Mouse (Mus musculus) MEL (cell line): ENCODE data around the gene Zfp174. TPM values are rescaled to one million over a fixed set of nuclear protein-coding genes. Genes with fewer than 3 reads are reported as not detected.

ENCODE experiments used
- DNase-seq: peaks from one replicate; pipeline ENCODE4 v3.0.0; 2011; ENCODE audit warnings: low read depth, low spot score
- H3K27ac ChIP-seq: 2 replicates; pipeline ENCODE4 v1.5.1; 2012; ENCODE audit warnings: low read depth, mild to moderate bottlenecking, control low read depth, low read length, moderate library complexity; ENCODE audit not compliant: control insufficient read depth
- H3K27me3 ChIP-seq, 2 experiments: fragments of 150-350 bp in 1 of 2; sonication (generic) in 1 of 2; 2 replicates each; pipeline ENCODE4 v1.6.1; 2012; ENCODE audit warnings: low read length in 2 of 2, mild to moderate bottlenecking in 2 of 2, improper control_type of control experiment in 1 of 2, moderate library complexity in 1 of 2; ENCODE audit not compliant: insufficient read depth in 2 of 2, control insufficient read depth in 1 of 2
- H3K36me3 ChIP-seq, 2 experiments: 2 replicates each; pipeline ENCODE4 v1.6.1; 2012 to 2014; ENCODE audit warnings: low read length in 2 of 2, improper control_type of control experiment in 1 of 2, inconsistent platforms in 1 of 2, mild to moderate bottlenecking in 1 of 2; ENCODE audit not compliant: insufficient read depth in 2 of 2, control insufficient read depth in 1 of 2
- H3K4me1 ChIP-seq, 2 experiments: fragments of 150-350 bp in 1 of 2; sonication (generic) in 1 of 2; 2 replicates each; pipeline ENCODE4 v1.6.1; 2012; ENCODE audit warnings: low read length in 2 of 2, improper control_type of control experiment in 1 of 2, mild to moderate bottlenecking in 1 of 2; ENCODE audit not compliant: insufficient read depth in 2 of 2, control insufficient read depth in 1 of 2
- H3K4me3 ChIP-seq, 2 experiments: fragments of 150-350 bp in 1 of 2; sonication (generic) in 1 of 2; 2 replicates each; pipeline ENCODE4 v1.5.1; 2012; ENCODE audit warnings: low read depth in 2 of 2, low read length in 2 of 2, mild to moderate bottlenecking in 2 of 2, moderate library complexity in 2 of 2, control low read depth in 1 of 2, improper control_type of control experiment in 1 of 2; ENCODE audit not compliant: control insufficient read depth in 1 of 2, insufficient read depth in 1 of 2
- H3K79me2 ChIP-seq: 2 replicates; pipeline ENCODE4 v1.6.1; 2012; ENCODE audit warnings: mild to moderate bottlenecking, low read length, moderate library complexity; ENCODE audit not compliant: control insufficient read depth, poor library complexity, insufficient read depth
- H3K9ac ChIP-seq: 2 replicates; pipeline ENCODE4 v1.6.1; 2012; ENCODE audit warnings: low read depth, mild to moderate bottlenecking, control low read depth, low read length, moderate library complexity; ENCODE audit not compliant: control insufficient read depth, poor library complexity, severe bottlenecking
- H3K9me3 ChIP-seq: fragments of 150-350 bp; sonication (generic); replicated peaks from 2 replicates; pipeline ENCODE4 v1.6.1; 2012; ENCODE audit warnings: mild to moderate bottlenecking, low read length, improper control_type of control experiment, moderate library complexity; ENCODE audit not compliant: insufficient read depth
- BHLHE40 ChIP-seq: IDR thresholded peaks from 2 replicates; pipeline ENCODE4 v1.6.1; 2012; ENCODE audit warnings: low read depth, mild to moderate bottlenecking, inconsistent platforms, low read length, improper control_type of control experiment, borderline replicate concordance
- CTCF ChIP-seq, 3 experiments: IDR thresholded peaks in 2 of 3; conservative IDR thresholded peaks in 1 of 3; 2 replicates each; pipeline ENCODE4 v1.5.1; 2011 to 2012; ENCODE audit warnings: low read length in 3 of 3, low read depth in 2 of 3, mild to moderate bottlenecking in 2 of 3, improper control_type of control experiment in 1 of 3, inconsistent platforms in 1 of 3, mixed read lengths in 1 of 3, moderate library complexity in 1 of 3; ENCODE audit not compliant: control insufficient read depth in 1 of 3, insufficient read depth in 1 of 3, poor library complexity in 1 of 3, severe bottlenecking in 1 of 3
- ELF1 ChIP-seq: IDR thresholded peaks from 2 replicates; pipeline ENCODE4 v1.6.1; 2014; ENCODE audit warnings: low read depth, mild to moderate bottlenecking, inconsistent platforms, low read length, improper control_type of control experiment, moderate library complexity
- EP300 ChIP-seq, 2 experiments: IDR thresholded peaks; 2 replicates each; pipeline ENCODE4 v1.6.1; 2011; ENCODE audit warnings: improper control_type of control experiment in 2 of 2, low read length in 2 of 2, low read depth in 1 of 2, mild to moderate bottlenecking in 1 of 2
- GABPA ChIP-seq: IDR thresholded peaks from 2 replicates; pipeline ENCODE4 v1.6.1; 2012; ENCODE audit warnings: low read depth, mild to moderate bottlenecking, inconsistent platforms, low read length, improper control_type of control experiment, moderate library complexity
- GATA1 ChIP-seq: IDR thresholded peaks from 2 replicates; pipeline ENCODE4 v1.6.1; 2011; ENCODE audit warnings: low read depth, low read length, improper control_type of control experiment
- HCFC1 ChIP-seq: IDR thresholded peaks from 2 replicates; pipeline ENCODE4 v1.6.1; 2012; ENCODE audit warnings: low read depth, mild to moderate bottlenecking, inconsistent platforms, low read length, improper control_type of control experiment, moderate library complexity
- KAT2A ChIP-seq: conservative IDR thresholded peaks from 2 replicates; pipeline ENCODE4 v1.6.1; 2012; ENCODE audit warnings: low read depth, low read length, improper control_type of control experiment, inconsistent platforms
- MEF2A ChIP-seq: IDR thresholded peaks from 2 replicates; pipeline ENCODE4 v1.6.1; 2014; ENCODE audit warnings: low read depth, mild to moderate bottlenecking, inconsistent platforms, low read length, improper control_type of control experiment; ENCODE audit not compliant: poor library complexity, insufficient replicate concordance, severe bottlenecking; ENCODE audit errors: extremely low read depth
- MYB ChIP-seq: IDR thresholded peaks from 2 replicates; pipeline ENCODE4 v1.6.1; 2011; ENCODE audit warnings: mild to moderate bottlenecking, low read depth, low read length, improper control_type of control experiment
- MYC ChIP-seq: IDR thresholded peaks from 2 replicates; pipeline ENCODE4 v1.6.1; 2011; ENCODE audit warnings: low read depth, mild to moderate bottlenecking, low read length, improper control_type of control experiment, moderate library complexity
- RAD21 ChIP-seq: IDR thresholded peaks from 2 replicates; pipeline ENCODE4 v1.6.1; 2011; ENCODE audit warnings: mild to moderate bottlenecking, low read depth, low read length, improper control_type of control experiment
- SMC3 ChIP-seq: IDR thresholded peaks from 2 replicates; pipeline ENCODE4 v1.6.1; 2011; ENCODE audit warnings: low read depth, low read length, improper control_type of control experiment
- TCF12 ChIP-seq: IDR thresholded peaks from 2 replicates; pipeline ENCODE4 v1.6.1; 2014; ENCODE audit warnings: low read depth, mild to moderate bottlenecking, inconsistent platforms, low read length, improper control_type of control experiment, moderate library complexity
- USF2 ChIP-seq, 2 experiments: IDR thresholded peaks; 2 replicates each; pipeline ENCODE4 v1.6.1; 2011 to 2012; ENCODE audit warnings: improper control_type of control experiment in 2 of 2, low read length in 2 of 2, borderline replicate concordance in 1 of 2, inconsistent platforms in 1 of 2, low read depth in 1 of 2, mild to moderate bottlenecking in 1 of 2; ENCODE audit not compliant: insufficient read depth in 1 of 2
- polyA plus RNA-seq, 2 experiments: library from polyadenylated mRNA; stranded (reverse) in 1 of 2; unstranded in 1 of 2; fragments of >175 nt in 1 of 2; fragments of >200 nt in 1 of 2; gene quantifications; 2 replicates each; pipeline versions ENCODE4 v1.2.1 to v1.2.4; 2012; ENCODE audit warnings: low replicate concordance in 2 of 2, low read depth in 1 of 2; ENCODE audit not compliant: insufficient read length in 2 of 2, insufficient read depth in 1 of 2, missing spikeins in 1 of 2
- total RNA-seq: library from RNA; depleted of rRNA; stranded (reverse); fragments of 300-350 nt; gene quantifications from 2 replicates; pipeline ENCODE4 v1.2.3, GENCODE M21; 2012

Gene Zfp174
- total and polyA plus RNA-seq, 3 experiments, result 0.39 to 24.5 (median 0.58) TPM

- Histone ChIP-seq H3K4me3 (no peak overlapping the region), H3K9me3 (no peaks in the 10 kb centered on the region), H3K4me1 (no peaks in the 10 kb centered on the region), H3K36me3 (no peaks in the 10 kb centered on the region), H3K79me2 (no peaks in the 10 kb centered on the region), H3K27ac (no peak overlapping the region), H3K9ac (no peak overlapping the region), H3K27me3 (peaks cover 1 to 2% of the 10 kb centered on the region in 2 experiments; a peak in 2 of 4 replicates)
- peak; percentile 48 for TF ChIP-seq GATA1
- peak in 1 of 2 experiments; percentile 24; a peak in 1 of 4 replicates for TF ChIP-seq EP300 (IDR thresholded peaks at IDR 0.05; ENCODE audit: low read depth in 1 of 2, low read length in 2 of 2)
- TF ChIP-seq MYB, result no peak
- DNase-seq, result peak; percentile 52
Observed at GRCm38 (mm10) chr16:3829727-3830126, 17.3 kb upstream of the Zfp174 start.

- H3K27me3 ChIP-seq, result peaks cover 1 to 2% of the 10 kb centered on the region in 2 experiments; a peak in 2 of 4 replicates
- H3K9ac ChIP-seq, result no peak within 1 kb of the TSS
- H3K9me3 ChIP-seq, result no peaks in the 10 kb centered on the region
- TF ChIP-seq EP300 (IDR thresholded peaks at IDR 0.05; ENCODE audit: low read depth in 1 of 2, low read length in 2 of 2), result no peak
- peak; percentile 24 for TF ChIP-seq RAD21
- TF ChIP-seq CTCF (IDR thresholded peaks at IDR 0.05 in 2 of 3, conservative IDR thresholded peaks at IDR 0.05 in 1 of 3; ENCODE audit: control insufficient read depth in 1 of 3, insufficient read depth in 1 of 3, low read depth in 2 of 3, low read length in 3 of 3, poor library complexity in 1 of 3, severe bottlenecking in 1 of 3), result peak in 1 of 3 experiments; percentile 14; a peak in 1 of 6 replicates
- peak; percentile 13; the same call in 1 of the 2 replicates for TF ChIP-seq SMC3
- DNase-seq, result no peak
- no peaks in the 10 kb centered on the region for H3K4me1 ChIP-seq
- no peaks in the 10 kb centered on the region for H3K36me3 ChIP-seq
- H3K79me2 ChIP-seq, result no peaks in the 10 kb centered on the region
- no peak within 1 kb of the TSS for H3K27ac ChIP-seq
- no peak within 1 kb of the TSS for H3K4me3 ChIP-seq
Observed at GRCm38 (mm10) chr16:3830588-3831109, 16.4 kb upstream of the Zfp174 start, which contains the start of gene Olfr15. Olfr15 (plus strand) TSS chr16:3830878.

GRCm38 (mm10) chr16:3835461-3835860 lies 11.6 kb upstream of the Zfp174 start:
- H3K27me3 ChIP-seq, result peaks cover 1 to 2% of the 10 kb centered on the region in 2 experiments; a peak in 2 of 4 replicates
- DNase-seq, result no peak
- H3K79me2 ChIP-seq, result no peaks in the 10 kb centered on the region
- H3K36me3 ChIP-seq, result no peaks in the 10 kb centered on the region
- H3K4me1 ChIP-seq, result no peaks in the 10 kb centered on the region
- no peak overlapping the region for H3K27ac ChIP-seq
- no peaks in the 10 kb centered on the region for H3K9me3 ChIP-seq
- H3K9ac ChIP-seq, result no peak overlapping the region
- TF ChIP-seq MEF2A, result no peak
- no peak for TF ChIP-seq CTCF (IDR thresholded peaks at IDR 0.05 in 2 of 3, conservative IDR thresholded peaks at IDR 0.05 in 1 of 3; ENCODE audit: control insufficient read depth in 1 of 3, insufficient read depth in 1 of 3, low read depth in 2 of 3, low read length in 3 of 3, poor library complexity in 1 of 3, severe bottlenecking in 1 of 3)
- no peak for TF ChIP-seq BHLHE40
- TF ChIP-seq KAT2A, result no peak
- no peak for TF ChIP-seq RAD21
- no peak for TF ChIP-seq TCF12
- TF ChIP-seq HCFC1, result no peak
- TF ChIP-seq ELF1, result no peak
- no peak for TF ChIP-seq MYC
- TF ChIP-seq GABPA, result no peak
- no peak for TF ChIP-seq USF2 (IDR thresholded peaks at IDR 0.05; ENCODE audit: borderline replicate concordance in 1 of 2, insufficient read depth in 1 of 2, low read depth in 1 of 2, low read length in 2 of 2)
- H3K4me3 ChIP-seq, result no peak overlapping the region
